Mouse (Mus musculus) erythroblast, adult 5-6 weeks (primary cell): ENCODE data around the gene Cbx7. TPM values are rescaled to one million over a fixed set of nuclear protein-coding genes. Genes with fewer than 3 reads are reported as not detected.
A peak's percentile ranks its signal among the peaks of the same experiment; 100 is the strongest.
"Not testable (repeated sequence)": the region's sequence is repeated elsewhere in the genome, so short reads cannot be mapped to it uniquely, and the experiment has no call there.

Source experiments
- ATAC-seq: replicated peaks from 2 replicates; pipeline ENCODE4 v1.8.0; 2016; ENCODE audit warnings: moderate number of reproducible peaks, mild to moderate bottlenecking, moderate TSS enrichment, inconsistent platforms; ENCODE audit not compliant: poor library complexity, low FRiP score, severe bottlenecking
- total RNA-seq, 2 experiments: library from RNA; stranded (forward) in 1 of 2; stranded (reverse) in 1 of 2; fragments of 150-400 nt in 1 of 2; fragments of 200-764, 138-1000 nt in 1 of 2; gene quantifications; 2 replicates each; pipeline versions ENCODE4 v1.2.3 to v1.2.4; 2015 to 2017; ENCODE audit warnings: low replicate concordance in 2 of 2

The Cbx7 gene
- total RNA-seq, 2 experiments from 2014 or later, result 2.1 to 6.4 TPM

DNA sequence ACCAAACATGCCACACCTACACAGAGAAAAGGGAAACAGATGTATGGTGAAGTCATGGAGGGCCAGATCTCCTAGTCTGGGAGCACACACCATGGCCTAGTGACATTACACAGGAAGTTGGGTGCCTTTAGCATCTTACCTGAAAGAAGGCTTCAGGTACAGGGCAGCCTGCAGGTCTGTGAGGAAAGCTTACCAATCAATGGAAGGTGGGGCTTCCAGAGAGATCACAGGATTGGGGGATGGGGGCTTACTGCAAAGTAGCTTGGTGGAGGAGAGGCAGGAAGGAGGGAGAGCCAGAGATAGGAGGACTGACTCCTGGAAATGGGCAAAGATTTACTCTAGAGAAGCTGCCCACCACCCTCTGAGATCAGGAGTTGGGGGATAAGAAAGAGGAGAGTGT, 67.0 kb downstream of the Cbx7 start:
- ATAC-seq, result no peak

DNA sequence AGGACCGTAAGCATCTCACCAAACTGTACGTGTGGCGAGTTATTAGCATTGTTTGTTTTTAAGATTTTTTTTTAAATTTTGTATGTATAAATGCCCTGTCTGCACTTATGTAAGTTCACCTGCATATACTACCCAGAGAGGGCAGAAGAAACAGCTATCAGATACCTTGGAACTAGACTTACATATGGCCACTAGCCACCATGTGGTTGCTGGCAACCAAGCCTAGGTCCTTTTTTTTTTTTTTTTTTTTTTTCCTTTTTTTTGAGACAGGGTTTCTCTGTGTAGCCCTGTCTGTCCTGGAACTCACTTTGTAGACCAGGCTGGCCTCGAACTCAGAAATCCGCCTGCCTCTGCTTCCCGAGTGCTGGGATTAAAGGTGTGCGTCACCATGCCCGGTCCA, 67.8 kb downstream of the Cbx7 start:
- ATAC-seq, result not testable (repeated sequence)

DNA sequence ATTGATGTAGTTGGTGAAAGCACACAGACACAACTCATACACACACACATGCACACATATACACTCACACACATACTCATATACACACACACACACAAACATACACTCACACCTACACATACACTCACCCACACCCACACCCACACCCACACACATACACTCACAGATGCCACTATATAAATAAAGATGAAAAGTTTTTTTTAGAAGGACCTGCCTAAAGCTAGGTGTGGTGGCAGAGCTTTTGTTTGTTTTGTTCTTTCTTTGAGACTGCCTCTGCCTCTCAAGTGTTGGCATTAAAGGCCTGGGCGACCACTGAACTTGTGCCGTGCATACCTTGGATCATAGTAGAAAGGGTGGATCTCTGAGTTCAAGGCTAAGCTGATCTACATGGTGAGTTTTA, 69.5 kb downstream of the Cbx7 start:
- no peak for ATAC-seq

DNA sequence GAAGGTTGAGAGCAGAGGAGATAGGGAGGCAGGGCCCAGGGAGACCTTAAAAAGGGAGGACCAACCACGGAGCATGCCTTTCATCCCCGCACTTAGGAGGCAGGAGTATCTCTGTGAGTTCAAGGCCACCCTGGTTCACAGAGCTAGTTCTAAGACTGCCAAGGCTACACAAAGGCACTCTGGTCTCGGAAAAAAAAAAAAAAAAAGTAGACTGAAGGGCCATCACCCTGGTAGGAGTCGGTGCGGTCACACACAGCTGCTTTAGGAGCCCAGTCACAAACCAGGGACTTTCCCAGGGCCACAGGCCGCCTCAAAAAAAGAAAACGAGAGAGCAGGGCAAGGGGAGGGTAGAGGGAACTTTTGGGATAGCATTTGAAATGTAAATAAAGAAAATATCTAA, 70.2 kb downstream of the Cbx7 start:
- ATAC-seq, result no peak

DNA sequence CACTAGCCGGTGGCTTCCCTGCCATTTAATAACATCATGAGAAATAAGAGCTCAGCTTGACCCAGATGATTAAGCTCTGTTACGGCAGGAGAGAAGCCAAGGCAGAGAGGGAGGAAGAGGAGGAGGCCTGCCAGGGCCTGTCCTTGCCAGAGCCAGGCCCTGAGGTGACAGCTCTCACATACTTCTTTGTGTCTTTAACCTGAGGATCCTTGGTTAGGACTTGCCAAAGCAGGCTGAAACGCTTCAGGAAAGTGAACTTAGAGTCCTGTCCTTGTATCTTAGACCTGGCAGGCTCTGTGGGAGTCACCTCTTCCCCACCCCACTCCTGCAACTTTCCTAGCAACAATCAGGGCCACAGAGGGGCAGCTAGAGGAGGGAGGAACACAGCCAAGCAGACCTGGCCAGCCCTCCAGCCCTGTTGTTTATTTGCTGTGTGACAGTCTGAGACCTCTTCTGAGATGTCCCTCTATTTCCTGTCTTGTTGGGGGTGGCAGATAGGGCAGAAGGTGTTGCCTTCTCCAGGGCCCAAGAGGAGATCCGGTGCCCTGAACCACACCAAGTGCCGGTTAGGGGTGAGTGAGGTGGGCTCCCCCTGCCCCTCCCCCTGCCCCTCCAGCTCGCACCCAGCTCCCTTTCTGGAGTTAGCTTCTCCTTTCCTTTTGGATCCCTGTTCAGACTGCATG, 71.0 kb downstream of the Cbx7 start:
- no peak for ATAC-seq

DNA sequence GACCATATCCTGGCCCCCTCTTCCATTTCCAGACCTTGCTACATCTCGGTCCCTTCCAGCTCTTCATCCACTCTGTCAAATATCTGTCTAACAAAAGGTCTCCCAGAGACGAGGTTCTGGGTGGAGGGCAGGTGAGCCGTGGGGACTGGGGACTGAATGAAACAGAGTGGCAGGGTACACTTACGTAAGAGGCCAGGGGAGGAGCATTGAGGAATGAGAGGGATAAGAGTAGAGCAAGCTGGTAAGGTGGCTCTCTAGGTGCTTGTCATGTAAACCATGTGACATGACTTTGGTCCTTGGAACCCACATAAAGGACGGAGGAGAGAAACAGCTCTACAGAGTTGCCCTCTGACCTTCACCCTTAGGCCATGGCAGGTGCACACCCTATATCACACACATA, 71.9 kb downstream of the Cbx7 start:
- ATAC-seq, result no peak

DNA sequence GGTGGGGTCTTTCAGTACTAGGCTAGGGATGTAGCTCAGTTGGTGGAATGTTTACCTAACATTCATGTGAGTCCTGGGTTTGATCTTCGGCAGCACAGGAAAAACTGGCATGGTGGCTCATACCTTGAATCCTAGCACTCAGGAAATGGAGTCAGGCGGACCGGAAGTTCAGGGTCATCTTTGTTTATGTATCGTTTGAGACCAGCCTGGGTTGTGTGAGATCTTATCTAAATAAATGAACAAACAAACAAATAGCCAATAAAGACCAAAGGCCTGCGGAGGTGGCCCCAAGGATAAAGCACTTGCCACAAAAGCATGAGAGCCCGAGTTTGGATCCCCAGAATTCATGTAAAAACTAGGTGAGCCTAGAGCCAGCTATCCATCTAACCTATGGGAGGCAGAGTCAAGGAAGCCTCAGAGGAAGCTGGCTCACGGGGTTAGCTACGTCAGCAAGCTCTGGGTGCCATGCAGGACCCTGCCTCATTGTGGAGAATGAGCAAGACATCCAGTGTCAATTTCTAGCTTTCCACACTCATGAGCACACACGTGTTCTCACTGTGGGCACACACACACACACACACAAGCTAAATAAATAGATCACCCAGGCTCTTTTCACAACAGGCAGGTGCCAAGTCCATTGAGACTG, 74.7 kb downstream of the Cbx7 start:
- ATAC-seq, result no peak

DNA sequence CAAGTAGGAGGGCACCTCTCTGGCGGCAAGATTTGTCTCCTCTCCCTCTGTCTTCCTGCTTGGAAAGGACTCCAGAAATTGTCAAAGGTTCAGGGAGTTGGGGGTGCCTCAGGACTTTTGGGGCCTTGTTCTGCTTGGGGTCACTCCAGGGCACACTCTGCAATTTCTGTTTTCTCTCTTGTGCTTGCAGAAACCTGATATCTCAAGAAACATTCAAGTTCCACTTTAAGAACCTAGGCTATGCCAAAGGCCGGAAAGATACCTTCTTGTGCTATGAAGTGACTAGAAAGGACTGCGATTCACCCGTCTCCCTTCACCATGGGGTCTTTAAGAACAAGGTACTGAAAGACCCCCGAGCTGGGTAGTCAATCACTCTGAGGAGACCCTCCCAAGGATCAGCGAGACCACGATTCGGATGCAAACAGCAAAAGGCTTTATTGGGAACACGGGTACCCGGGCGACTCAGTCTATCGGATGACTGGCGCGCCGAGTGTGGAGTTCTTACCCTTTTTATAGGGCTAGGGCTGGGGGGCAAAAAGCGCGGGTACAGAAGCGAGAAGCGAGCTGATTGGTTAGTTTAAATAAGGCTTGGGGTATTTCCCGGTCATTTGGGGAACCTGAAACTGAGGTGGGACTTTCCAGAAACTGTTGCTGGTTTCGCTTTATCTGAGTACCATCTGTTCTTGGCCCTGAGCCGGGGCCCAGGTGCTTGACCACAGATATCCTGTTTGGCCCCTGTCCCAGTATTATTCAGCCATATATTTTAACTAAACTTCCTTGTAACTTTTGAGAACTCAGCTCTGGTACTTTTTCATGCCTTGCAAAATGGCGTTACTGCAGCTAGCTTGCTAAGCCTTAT, 75.5 kb downstream of the Cbx7 start:
- ATAC-seq, result peak; percentile 11

DNA sequence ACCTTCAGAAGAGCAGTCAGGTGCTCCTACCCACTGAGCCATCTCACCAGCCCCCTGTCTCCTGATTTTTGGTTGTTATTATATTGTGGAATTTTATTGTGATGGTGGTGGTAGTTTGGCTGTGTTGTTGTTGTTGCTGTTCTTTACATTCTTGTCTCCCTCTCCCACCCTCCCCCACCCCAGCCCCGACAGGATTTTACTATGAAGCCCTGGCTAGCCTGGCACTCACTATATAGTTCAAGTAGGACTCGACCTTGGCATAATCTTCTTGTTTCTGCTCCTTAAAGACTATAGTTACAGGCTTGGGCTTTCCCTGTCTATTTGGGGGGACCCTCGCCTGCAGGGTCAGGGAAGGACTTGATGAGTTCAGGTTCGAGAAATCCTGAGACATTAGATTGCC, 76.6 kb downstream of the Cbx7 start:
- no peak for ATAC-seq

DNA sequence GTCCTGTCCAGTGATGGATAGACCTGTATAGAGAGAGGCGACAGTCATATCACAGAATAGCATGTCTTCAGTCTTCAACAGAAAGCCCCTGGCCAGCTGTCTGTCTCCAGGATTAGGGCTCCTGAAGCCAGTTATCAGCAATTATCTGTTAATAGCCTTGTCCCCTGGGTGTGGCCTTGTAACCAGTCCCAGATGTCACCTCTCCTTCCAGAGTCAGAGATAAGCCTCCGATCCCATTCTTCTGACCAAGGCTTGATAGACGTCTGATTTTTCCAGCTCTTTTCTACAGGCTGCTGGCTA, 77.1 kb downstream of the Cbx7 start:
- ATAC-seq, result peak; percentile 37

DNA sequence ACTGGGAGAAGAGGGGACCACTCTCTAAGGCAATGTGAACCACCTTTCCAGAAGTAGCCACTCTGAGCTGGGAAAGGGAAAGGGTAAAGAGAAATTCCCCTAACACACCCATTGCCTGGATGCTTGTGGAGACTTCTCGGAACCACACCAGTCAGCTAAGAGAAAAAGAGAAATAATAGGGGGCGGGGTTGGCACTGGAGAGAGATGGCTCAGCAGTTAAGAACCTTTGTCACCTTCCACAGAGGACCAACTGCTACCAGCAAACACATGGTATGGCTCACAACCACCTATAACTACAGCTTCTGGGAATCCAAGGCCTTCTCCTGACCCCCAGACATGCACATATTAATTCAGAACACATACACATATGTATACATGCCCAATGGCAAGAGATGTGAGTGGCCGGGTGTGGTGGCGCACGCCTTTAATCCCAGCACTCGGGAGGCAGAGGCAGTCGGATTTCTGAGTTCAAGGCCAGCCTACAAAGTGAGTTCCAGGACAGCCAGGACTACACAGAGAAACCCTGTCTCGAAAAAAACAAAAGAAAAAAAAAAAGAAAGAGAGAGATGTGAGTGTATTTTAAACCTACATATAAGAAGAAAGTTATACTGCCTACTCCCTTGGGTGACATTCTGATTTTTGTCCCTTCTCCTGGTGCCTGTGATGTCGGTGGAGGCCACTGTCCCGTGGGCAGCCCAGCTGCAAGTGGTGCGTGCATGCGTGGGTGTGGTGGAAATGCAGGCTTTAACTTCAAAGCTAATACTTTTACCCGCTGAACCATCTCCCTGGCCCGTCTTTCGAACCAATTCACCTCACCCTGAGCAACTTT, 77.7 kb downstream of the Cbx7 start:
- ATAC-seq, result peak; percentile 22

DNA sequence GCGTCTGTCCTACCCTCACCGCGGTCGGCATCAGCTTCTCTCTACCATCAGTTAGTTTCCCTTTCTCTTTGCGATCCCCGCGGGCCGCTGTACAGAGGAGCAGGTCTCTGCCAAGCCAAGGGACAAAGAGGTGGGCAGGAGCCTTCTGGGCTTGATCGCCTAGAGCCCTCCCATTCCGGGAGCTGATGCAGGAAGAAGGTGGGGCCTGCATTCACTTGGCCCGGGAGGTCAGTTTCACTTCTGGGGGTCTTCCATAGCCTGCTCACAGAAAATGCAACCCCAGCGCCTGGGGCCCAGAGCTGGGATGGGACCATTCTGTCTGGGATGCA, 78.7 kb downstream of the Cbx7 start:
- peak; percentile 65 for ATAC-seq

DNA sequence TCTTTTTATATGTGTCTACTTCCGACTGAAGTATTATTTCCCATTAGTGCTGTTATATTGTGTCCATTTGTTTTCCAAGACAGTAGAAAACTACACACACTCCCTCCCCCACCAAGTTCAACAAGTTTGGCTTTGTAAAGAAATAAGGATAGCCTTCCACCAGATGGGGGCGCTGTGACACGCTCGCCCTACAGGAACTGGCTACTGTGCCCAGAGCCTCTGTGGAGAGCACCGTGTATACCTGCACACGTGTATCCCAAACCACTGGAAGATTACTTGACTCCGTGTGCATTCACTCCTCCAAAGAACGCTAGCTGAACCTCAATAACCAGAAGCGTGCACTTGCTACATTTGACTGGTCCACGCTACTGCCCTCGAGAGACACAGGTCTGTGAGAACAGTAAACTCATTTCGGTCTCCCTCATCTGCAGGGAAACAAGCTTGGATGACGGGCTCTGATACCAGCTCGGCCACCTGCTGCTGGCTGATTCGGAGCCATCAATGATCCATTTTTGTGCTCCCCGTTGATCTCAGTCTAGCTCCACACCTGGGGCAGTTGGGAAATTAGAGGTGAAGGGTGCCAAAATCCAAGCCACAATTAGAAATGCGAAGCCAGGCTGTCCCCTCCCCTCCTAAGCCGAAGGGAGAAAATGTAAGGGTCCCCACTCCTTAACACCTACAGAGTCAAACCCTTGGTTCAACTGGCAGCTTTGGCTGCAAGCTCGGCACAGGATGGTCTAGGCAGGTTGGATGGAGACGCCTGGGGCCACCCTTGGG, 79.3 kb downstream of the Cbx7 start, which contains the start of gene Apobec3:
Apobec3 (plus strand) TSS at position 224 of the 777 bp plus-strand sequence.
- ATAC-seq, result peak; percentile 62

DNA sequence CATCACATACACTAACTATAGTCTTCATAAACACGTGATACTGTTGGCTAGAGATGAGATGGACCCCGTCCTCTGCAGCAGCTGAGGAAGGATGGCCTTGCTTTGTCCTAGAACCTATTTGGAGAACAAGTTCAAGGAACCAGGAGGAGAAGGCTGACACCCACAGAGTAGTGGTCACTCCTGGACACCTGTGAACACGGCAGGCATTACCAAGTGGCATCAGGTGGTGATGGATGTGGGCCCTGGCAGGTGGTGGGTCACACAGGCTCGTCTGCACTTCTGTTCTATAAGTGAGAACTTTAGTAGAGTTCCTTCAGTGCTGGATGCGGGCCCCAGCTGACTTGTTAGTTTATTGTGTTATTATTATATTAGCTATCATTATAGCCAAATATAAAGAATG, 86.1 kb downstream of the Cbx7 start:
- ATAC-seq, result no peak

DNA sequence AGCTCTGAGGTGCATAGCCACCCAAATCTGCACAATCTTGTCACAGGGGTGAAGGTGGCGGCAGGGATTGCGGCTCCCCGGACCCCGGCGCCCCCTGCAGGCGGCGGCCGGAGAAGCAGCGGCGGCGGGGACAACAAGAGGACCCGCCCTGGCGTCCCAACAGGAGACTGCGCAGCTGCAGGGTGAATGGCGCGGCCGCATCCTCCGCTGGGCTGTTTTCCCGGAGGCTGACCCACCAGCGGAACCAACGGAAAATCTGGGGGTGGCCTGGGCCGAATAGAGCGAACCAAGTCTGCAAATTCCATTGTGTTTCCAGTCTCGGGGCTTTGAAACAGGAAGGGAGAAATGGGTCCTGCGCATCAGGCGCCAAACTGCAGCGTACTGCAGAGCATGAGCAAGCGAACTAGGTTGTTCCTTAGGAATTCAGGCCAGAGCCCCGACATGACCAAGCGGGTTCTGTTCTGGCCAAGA, 87.5 kb downstream of the Cbx7 start:
- ATAC-seq, result peak; percentile 90

DNA sequence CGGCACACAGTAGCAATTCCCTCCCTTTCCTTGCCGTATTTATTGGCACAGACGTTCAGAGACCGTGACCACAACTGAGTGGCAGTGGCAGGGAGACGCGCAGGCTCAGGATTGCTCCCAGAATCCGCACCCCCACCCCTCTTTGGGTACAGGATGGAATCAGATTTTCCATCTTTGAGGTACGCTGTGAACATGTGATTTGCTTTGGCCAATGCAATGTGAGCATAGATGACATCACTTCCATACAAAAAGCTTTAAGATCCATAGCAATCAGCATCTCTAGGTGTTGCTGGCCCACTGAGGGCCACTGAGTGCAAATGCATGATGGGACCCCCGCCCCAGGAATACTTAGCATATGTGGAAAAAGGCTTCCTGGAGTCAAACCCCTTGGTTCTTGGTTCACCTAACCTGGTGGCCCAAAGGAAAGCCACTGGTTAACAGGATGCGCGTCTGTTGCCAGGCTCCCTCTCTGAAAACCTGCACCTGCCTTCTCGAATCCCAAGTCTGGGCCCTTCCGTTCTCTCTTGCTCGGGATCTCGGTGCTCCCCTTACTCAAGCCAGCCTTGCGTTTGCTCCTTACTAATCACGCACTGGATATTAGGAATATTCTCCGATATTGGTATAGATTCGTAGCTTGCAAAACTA, 88.2 kb downstream of the Cbx7 start:
- ATAC-seq, result no peak

DNA sequence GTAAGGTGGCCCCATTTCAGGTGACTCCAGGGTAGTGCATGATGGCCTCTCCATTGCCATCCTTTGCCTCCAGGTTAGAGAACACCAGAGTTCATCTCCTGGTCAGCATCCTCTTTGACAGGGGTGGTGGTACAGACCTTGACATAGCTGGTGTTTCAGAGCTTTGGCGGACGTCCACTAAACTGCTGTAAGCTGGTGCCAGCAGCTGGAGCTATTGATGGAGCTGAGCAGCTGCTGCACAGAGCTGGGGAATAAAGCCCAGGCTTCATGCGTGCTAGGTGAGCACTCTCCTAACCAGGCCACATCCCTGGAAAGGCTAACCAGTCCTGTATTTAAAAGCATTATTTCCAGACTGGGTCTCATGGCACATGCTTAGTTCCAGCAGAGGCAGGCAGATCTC, 90.4 kb downstream of the Cbx7 start:
- no peak for ATAC-seq

DNA sequence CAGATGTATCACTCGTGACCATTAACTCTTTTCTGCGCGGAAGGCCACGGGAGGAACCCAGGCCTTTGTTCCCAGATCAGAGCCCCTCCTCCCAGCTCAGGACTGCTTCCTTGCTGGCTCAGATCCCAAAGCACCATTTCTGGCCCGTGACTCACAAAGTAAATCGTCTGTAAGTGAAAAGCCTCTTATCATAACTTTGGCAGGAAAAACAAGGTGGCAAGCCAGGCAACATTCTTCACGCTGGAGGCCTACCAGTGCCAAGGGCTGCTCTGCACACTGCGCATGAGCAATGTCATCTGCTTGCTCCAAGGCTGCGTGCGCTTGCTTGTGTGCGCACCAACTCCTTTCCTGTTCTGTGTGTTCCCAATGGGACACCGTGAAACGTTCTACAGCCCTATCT, 91.6 kb downstream of the Cbx7 start:
- ATAC-seq, result no peak

DNA sequence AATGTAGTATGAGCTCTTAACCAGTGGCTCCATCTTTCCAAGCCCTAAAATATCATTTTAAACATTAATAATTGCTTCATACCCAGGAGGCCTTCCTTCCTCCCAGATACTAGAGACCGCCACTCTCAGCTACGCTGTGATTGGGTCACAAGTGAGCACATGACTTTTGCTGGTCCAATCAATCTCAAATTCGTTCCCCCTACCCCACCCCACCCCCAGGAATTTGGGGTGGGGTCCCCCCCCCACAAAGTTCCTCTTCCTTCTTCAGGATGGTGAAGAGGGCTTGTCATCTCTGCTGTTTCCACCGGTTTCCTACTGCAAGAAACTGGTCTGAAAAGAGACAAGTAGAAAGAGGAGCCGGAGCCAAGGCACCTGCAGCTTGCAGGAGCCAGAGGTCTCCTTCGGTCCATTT, 92.2 kb downstream of the Cbx7 start:
- ATAC-seq, result no peak
